Mouse (Mus musculus) liver, embryonic 14.5 days (tissue): ENCODE results near the gene Macrod1. TPM values are rescaled to one million over a fixed set of nuclear protein-coding genes. Genes with fewer than 3 reads are reported as not detected.

Experiments used
- ATAC-seq: fragments of 200-750 bp; cut with Nextera tagmentation; 2 replicates; pipeline ENCODE4 v1.8.0; 2017; ENCODE audit warnings: moderate number of reproducible peaks, mild to moderate bottlenecking, moderate library complexity; ENCODE audit not compliant: insufficient read depth
- DNase-seq, 3 experiments: peaks; one replicate each; pipeline ENCODE4 v3.0.0-alpha.2; 2012 to 2013; ENCODE audit warnings: low read depth in 3 of 3, low spot score in 3 of 3
- H3K27ac ChIP-seq: fragments of 300-500 bp; sonication (generic); 2 replicates; pipeline ENCODE4 v1.5.1; 2014; ENCODE audit warnings: moderate library complexity, mild to moderate bottlenecking, control low read depth, inconsistent platforms
- H3K27me3 ChIP-seq: fragments of 300-500 bp; sonication (generic); 2 replicates; pipeline ENCODE4 v1.6.1; 2014; ENCODE audit warnings: mild to moderate bottlenecking, low read length, moderate library complexity; ENCODE audit not compliant: control insufficient read depth, insufficient read depth
- H3K36me3 ChIP-seq: fragments of 300-500 bp; sonication (generic); replicated peaks from 2 replicates; pipeline ENCODE4 v1.6.1; 2014; ENCODE audit warnings: low read depth; ENCODE audit not compliant: control insufficient read depth, insufficient read depth
- H3K4me1 ChIP-seq, 2 experiments: fragments of 200-500 bp in 1 of 2; fragments of 300-500 bp in 1 of 2; sonication (generic) in 1 of 2; replicated peaks; 2 replicates each; pipeline ENCODE4 v1.6.1; 2012 to 2014; ENCODE audit warnings: antibody characterized with exemption in 1 of 2, inconsistent platforms in 1 of 2, low read length in 1 of 2; ENCODE audit not compliant: control insufficient read depth in 2 of 2, insufficient read depth in 2 of 2
- H3K4me2 ChIP-seq: fragments of 300-500 bp; sonication (generic); 2 replicates; pipeline ENCODE4 v1.6.1; 2014; ENCODE audit warnings: low read depth, mild to moderate bottlenecking, control low read depth, moderate library complexity
- H3K4me3 ChIP-seq, 2 experiments: fragments of 200-500 bp in 1 of 2; fragments of 300-500 bp in 1 of 2; sonication (generic) in 1 of 2; 2 replicates each; pipeline ENCODE4 v1.5.1; 2012 to 2014; ENCODE audit warnings: low read depth in 2 of 2, low read length in 2 of 2, mild to moderate bottlenecking in 2 of 2, control low read depth in 1 of 2, inconsistent platforms in 1 of 2, moderate library complexity in 1 of 2; ENCODE audit not compliant: insufficient read depth in 1 of 2
- H3K9ac ChIP-seq: fragments of 300-500 bp; sonication (generic); replicated peaks from 2 replicates; pipeline ENCODE4 v1.6.1; 2014; ENCODE audit warnings: mild to moderate bottlenecking, control low read depth, moderate library complexity
- H3K9me3 ChIP-seq: fragments of 300-500 bp; sonication (generic); 2 replicates; pipeline ENCODE4 v1.6.1; 2016; ENCODE audit warnings: low read length, mixed read lengths; ENCODE audit not compliant: control insufficient read depth
- CTCF ChIP-seq: IDR thresholded peaks from 2 replicates; pipeline ENCODE4 v1.5.1; 2016; ENCODE audit warnings: antibody characterized with exemption, low read depth, control low read depth
- EP300 ChIP-seq: IDR thresholded peaks from 2 replicates; pipeline ENCODE4 v1.6.1; 2016; ENCODE audit warnings: antibody characterized with exemption, low read depth
- WGBS: fragments of 180-500 bp; shearing (Covaris S2); extraction: QIAGEN DNeasy Blood & Tissue Kit; methylation state at CpG from one replicate; pipeline ENCODE4 v1.1.7; 2014; ENCODE audit not compliant: insufficient replicate concordance; 5-methylcytosine and 5-hydroxymethylcytosine counted together
- polyA plus RNA-seq, 2 experiments: library from polyadenylated mRNA; depleted of rRNA in 1 of 2; stranded (reverse) in 1 of 2; unstranded in 1 of 2; fragments of >200 nt; fragmentation: Nextera tagmentation in 1 of 2; extraction: Ambion mirVana in 1 of 2; gene quantifications; 2 replicates each; pipeline versions ENCODE4 v1.2.1 to v1.2.3; 2012 to 2014

Gene Macrod1
- polyA plus RNA-seq, 2 experiments: 3.7 to 4.5 TPM

DNA sequence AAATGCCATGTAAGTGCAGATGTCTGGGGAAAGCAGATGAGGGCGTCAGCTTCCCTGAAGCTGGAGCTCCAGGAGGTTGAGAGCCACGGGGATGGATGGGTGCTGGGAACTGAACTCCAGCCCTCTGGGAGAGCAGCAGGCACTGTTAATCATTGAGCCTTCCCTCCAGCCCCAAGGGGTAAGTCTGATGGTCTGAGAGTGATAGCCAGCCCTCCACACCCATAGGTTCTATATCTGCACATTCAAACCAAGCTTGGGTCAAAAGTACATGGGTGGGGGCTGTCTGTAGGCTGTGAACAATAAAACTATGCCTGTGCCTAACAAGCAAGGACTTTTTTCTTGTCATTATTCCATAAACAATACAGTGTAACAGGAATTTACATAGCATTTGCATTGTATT is 70.3 kb downstream of the Macrod1 start:
- Histone ChIP-seq H3K36me3 (no peaks in the 10 kb centered on the region), H3K27me3 (no peaks in the 10 kb centered on the region; the same call in 1 of the 2 replicates), H3K27ac (no peak overlapping the region), H3K4me2 (no peak overlapping the region), H3K9me3 (no peaks in the 10 kb centered on the region), H3K4me3 (no peak overlapping the region), H3K4me1 (peaks cover 0 to 4% of the 10 kb centered on the region in 2 experiments; a peak in 2 of 4 replicates), H3K9ac (no peak overlapping the region)
- no peak for DNase-seq
- 42% methylated on average over 2 of the region's 2 CpGs for WGBS
- no peak for TF ChIP-seq EP300
- TF ChIP-seq CTCF: no peak
- ATAC-seq: no peak

DNA sequence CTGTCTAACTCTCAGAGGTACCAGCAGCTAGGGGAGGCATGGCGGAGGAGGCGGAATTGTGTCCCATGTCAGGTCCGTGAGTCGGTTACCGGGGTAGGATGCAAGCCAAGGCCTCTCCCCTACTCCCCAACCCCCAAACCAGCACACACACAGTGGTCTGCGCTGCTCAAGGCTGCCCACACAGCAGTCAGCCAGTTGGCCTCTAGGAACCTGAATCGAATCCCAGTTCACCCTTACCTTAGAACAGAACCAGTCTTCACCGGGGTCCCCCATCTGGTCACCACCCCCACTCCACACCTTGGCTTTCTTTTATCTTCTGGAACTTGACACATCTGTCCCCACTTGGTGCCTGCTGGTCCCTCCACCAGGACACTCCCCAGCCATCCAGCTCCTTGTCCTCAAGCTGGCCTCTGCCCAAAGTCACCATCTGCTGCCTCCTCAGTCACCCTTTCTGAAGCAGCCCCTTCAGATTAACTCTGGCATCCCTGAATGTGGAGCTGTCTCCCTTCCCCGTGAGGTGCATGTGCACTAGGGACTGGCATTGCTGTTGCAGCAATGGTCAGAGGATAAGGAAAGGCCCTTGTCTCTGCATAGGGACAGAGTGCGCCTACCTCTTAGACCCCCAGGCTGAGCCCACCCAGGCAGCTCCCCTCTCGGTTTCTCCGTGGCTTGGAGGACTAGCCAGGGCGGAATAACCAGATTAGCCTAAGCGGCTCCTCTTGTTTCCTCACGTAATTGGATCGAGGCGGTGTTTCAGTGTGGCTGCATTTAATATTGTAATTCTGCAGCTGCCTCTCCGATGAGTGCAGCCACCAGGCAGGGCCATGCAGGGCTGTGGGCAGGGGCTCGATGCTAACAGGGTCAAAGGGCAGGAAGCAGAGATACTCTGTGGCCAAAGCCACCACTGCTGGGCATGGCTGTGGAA is 72.2 kb downstream of the Macrod1 start:
- Histone ChIP-seq H3K4me1 (peaks cover 0 to 4% of the 10 kb centered on the region in 2 experiments; a peak in 2 of 4 replicates), H3K4me3 (no peak overlapping the region), H3K9me3 (no peaks in the 10 kb centered on the region), H3K27ac (no peak overlapping the region), H3K4me2 (no peak overlapping the region), H3K36me3 (no peaks in the 10 kb centered on the region), H3K9ac (no peak overlapping the region), H3K27me3 (no peaks in the 10 kb centered on the region; the same call in 1 of the 2 replicates)
- DNase-seq (no peak), ATAC-seq (no peak)
- TF ChIP-seq EP300 (no peak), CTCF (no peak)
- 69% methylated on average over 19 of the region's 19 CpGs for WGBS

DNA sequence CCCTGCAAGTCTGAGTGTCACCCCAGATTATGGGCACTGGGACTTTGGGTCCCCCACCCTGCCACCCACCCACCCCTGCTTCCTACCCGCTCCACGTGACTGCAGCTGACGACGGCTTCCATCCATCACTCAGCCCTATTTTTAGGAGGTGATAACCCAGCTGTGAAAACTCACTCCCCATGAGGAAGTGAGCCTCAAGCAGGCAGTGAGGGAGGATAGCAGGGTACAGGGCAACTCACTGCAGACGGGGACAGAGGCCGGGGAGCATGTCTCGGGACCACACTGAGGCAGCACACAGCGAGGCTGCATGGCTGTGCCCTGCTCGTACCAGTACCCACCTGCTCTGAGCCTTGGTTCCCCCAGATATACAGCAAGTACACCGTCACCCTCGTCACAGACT is 73.7 kb downstream of the Macrod1 start:
- Histone ChIP-seq H3K9ac (no peak overlapping the region), H3K4me3 (no peak overlapping the region), H3K36me3 (no peaks in the 10 kb centered on the region), H3K4me1 (peaks cover 0 to 6% of the 10 kb centered on the region in 2 experiments; a peak in 2 of 4 replicates), H3K27me3 (no peaks in the 10 kb centered on the region; the same call in 1 of the 2 replicates), H3K4me2 (no peak overlapping the region), H3K9me3 (no peaks in the 10 kb centered on the region), H3K27ac (no peak overlapping the region)
- ATAC-seq (no peak), DNase-seq (no peak)
- TF ChIP-seq EP300 (no peak), CTCF (no peak)
- WGBS: 31% methylated on average over 11 of the region's 11 CpGs

DNA sequence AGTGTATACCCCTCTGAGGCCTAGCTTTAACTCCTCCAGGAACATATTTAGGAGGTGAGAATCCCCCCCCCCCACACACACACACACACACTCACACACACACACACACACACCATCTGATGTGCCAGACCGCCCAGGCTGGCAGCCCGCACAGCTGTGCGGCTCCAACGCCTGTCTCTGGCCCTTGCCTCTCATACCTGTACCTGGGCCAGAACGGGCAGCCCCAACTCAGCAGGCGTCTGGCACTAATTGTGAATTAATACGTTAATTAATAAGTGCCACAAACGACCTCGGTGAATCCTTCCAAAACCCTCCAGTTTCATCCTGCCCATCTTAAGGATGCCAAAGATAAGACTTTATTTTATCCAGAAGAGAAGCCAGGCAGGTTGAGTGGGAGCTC is 76.8 kb downstream of the Macrod1 start:
- peaks cover 0 to 5% of the 10 kb centered on the region in 2 experiments; a peak in 1 of 4 replicates for H3K4me1 ChIP-seq
- H3K4me2 ChIP-seq: no peak overlapping the region
- no peaks in the 10 kb centered on the region for H3K36me3 ChIP-seq
- H3K9me3 ChIP-seq: no peaks in the 10 kb centered on the region
- DNase-seq (no peak), ATAC-seq (no peak)
- H3K4me3 ChIP-seq: no peak overlapping the region
- H3K27ac ChIP-seq: no peak overlapping the region
- no peak overlapping the region for H3K9ac ChIP-seq
- H3K27me3 ChIP-seq: no peaks in the 10 kb centered on the region; the same call in none of the 2 replicates
- TF ChIP-seq CTCF: no peak
- no peak for TF ChIP-seq EP300
- 74% methylated on average over 9 of the region's 9 CpGs for WGBS

DNA sequence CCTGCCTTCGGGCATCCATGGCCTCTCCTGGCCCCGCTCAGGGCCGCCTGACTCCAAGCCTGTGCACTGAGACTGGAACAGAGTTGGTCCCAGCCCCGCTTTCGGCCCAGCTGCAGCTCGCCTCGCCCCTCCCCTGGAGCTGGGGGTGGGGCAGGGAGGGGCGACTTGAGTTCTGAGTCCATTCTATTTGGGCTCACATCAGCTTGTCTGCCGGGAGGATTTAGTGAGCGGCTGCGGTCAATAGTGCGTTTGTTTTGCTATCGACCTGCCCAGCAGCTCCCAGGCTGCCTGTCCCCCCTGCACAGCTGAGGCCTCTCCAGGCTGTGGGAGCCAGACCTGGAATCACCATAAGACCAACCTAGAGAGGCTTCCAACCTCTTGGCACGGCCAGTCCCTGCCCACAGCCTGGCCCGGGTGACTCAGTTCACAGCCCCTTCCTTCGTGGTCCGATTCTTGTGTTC is 78.1 kb downstream of the Macrod1 start:
- Histone ChIP-seq H3K36me3 (no peaks in the 10 kb centered on the region), H3K27ac (no peak overlapping the region), H3K4me1 (peaks cover 0 to 5% of the 10 kb centered on the region in 2 experiments; a peak in 1 of 4 replicates), H3K9me3 (no peaks in the 10 kb centered on the region), H3K4me3 (no peak overlapping the region), H3K9ac (no peak overlapping the region), H3K27me3 (no peaks in the 10 kb centered on the region; the same call in none of the 2 replicates), H3K4me2 (no peak overlapping the region)
- TF ChIP-seq CTCF: no peak
- no peak for TF ChIP-seq EP300
- 37% methylated on average over 17 of the region's 17 CpGs for WGBS
- DNase-seq: no peak
- peak; percentile 11; the same call in 1 of the 2 replicates for ATAC-seq
